Mouse (Mus musculus) G1E (cell line): ENCODE data around the gene Rreb1. TPM values are rescaled to one million over a fixed set of nuclear protein-coding genes. Genes with fewer than 3 reads are reported as not detected.

ENCODE experiments used
- ATAC-seq: 2 replicates; pipeline ENCODE4 v1.8.0; 2016; ENCODE audit warnings: mild to moderate bottlenecking; ENCODE audit not compliant: insufficient number of reproducible peaks, poor library complexity, low FRiP score, severe bottlenecking; ENCODE audit errors: extremely low read depth
- DNase-seq: peaks from one replicate; pipeline ENCODE4 v3.0.0; 2012; ENCODE audit warnings: low spot score
- H3K27me3 ChIP-seq: 2 replicates; pipeline ENCODE4 v1.6.1; 2012; ENCODE audit warnings: mild to moderate bottlenecking, low read length, inconsistent platforms; ENCODE audit not compliant: insufficient read depth
- H3K36me3 ChIP-seq: replicated peaks from 2 replicates; pipeline ENCODE3; 2012; ENCODE audit warnings: mild to moderate bottlenecking, inconsistent platforms
- H3K4me1 ChIP-seq: 2 replicates; pipeline ENCODE4 v1.6.1; 2012; ENCODE audit warnings: low read depth, low read length, inconsistent platforms, mixed read lengths; ENCODE audit not compliant: insufficient read depth
- H3K4me3 ChIP-seq: 2 replicates; pipeline ENCODE4 v1.5.1; 2012; ENCODE audit warnings: low read depth, mild to moderate bottlenecking, inconsistent platforms, low read length, moderate library complexity, mixed read lengths
- H3K9me3 ChIP-seq: replicated peaks from 2 replicates; pipeline ENCODE4 v1.6.1; 2012; ENCODE audit warnings: inconsistent platforms
- CTCF ChIP-seq: IDR thresholded peaks from 2 replicates; pipeline ENCODE4 v1.5.1; 2012; ENCODE audit warnings: low read depth, low read length, inconsistent platforms, mixed read lengths
- GATA1 ChIP-seq: IDR thresholded peaks from 2 replicates; pipeline ENCODE4 v1.6.1; 2012; ENCODE audit warnings: borderline replicate concordance, low read length, inconsistent platforms, mixed read lengths
- GATA2 ChIP-seq: IDR thresholded peaks from 2 replicates; pipeline ENCODE4 v1.6.1; 2012; ENCODE audit warnings: low read depth, low read length, inconsistent platforms, borderline replicate concordance
- POLR2AphosphoS5 ChIP-seq: IDR thresholded peaks from 2 replicates; pipeline ENCODE4 v1.6.1; 2012; ENCODE audit warnings: low read depth, low read length, inconsistent platforms; ENCODE audit not compliant: insufficient replicate concordance
- TAL1 ChIP-seq: conservative IDR thresholded peaks from 2 replicates; pipeline ENCODE4 v1.6.1; 2012; ENCODE audit warnings: low read depth, low read length, inconsistent platforms, mixed read lengths
- polyA plus RNA-seq: library from polyadenylated mRNA; stranded (reverse); fragments of >175 nt; gene quantifications from 2 replicates; pipeline ENCODE4 v1.2.3, GENCODE M21; 2012
- total RNA-seq, 2 experiments: library from RNA; stranded (forward) in 1 of 2; stranded (reverse) in 1 of 2; fragments of 200-1000 nt in 1 of 2; fragments of >200 nt in 1 of 2; fragmentation: Nextera tagmentation in 1 of 2; gene quantifications; 2 replicates each; pipeline ENCODE4 v1.2.3; 2014 to 2017

Gene Rreb1
- total and polyA plus RNA-seq, 3 experiments = 16.8 to 122 (median 87.2) TPM

GRCm38 (mm10) chr13:37777351-37778146 lies 651 bp upstream of the Rreb1 start:
- Histone ChIP-seq H3K4me3 (no peak overlapping the region), H3K4me1 (peaks cover 8% of the 10 kb centered on the region), H3K27me3 (peaks cover 30% of the 10 kb centered on the region), H3K9me3 (no peaks in the 10 kb centered on the region; the same call in 1 of the 2 replicates), H3K36me3 (no peaks in the 10 kb centered on the region)
- TF ChIP-seq TAL1 = no peak
- TF ChIP-seq GATA1 = no peak
- no peak for TF ChIP-seq GATA2
- TF ChIP-seq POLR2AphosphoS5 = no peak
- no peak for TF ChIP-seq CTCF
- ATAC-seq (no peak), DNase-seq (no peak)

GRCm38 (mm10) chr13:37778594-37779231 lies 513 bp downstream of the Rreb1 start:
- H3K9me3 ChIP-seq = no peaks in the 10 kb centered on the region; the same call in 1 of the 2 replicates
- peaks cover 8% of the 10 kb centered on the region for H3K4me1 ChIP-seq
- TF ChIP-seq POLR2AphosphoS5 (no peak), TAL1 (no peak), CTCF (no peak), GATA2 (no peak), GATA1 (no peak)
- ATAC-seq (no peak), DNase-seq (no peak)
- H3K27me3 ChIP-seq = peaks cover 30% of the 10 kb centered on the region
- H3K4me3 ChIP-seq = no peak overlapping the region
- no peaks in the 10 kb centered on the region for H3K36me3 ChIP-seq

DNA sequence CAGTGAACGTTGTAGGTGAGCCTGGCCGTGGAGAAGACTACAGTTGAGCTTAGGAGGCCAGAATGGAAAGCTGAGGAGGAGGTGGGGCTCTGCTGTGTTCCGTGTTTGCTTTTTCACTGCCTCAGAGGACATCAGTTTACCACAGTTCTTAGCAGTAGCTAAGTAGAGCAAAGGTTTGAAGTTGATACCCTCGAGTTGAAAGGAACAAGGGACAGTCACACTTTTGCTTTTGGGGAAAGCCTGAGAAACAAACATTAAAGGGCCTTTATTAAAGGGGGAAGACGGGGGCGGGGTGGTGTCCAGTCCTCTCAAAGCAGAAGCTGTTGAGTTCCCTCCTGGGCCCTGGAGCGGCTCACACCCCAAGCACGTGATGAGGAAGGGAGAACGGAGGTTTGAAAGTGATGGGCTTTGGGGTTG lies 1.1 kb downstream of the Rreb1 start:
- Histone ChIP-seq H3K27me3 (peaks cover 33% of the 10 kb centered on the region), H3K4me1 (peaks cover 11% of the 10 kb centered on the region), H3K9me3 (no peaks in the 10 kb centered on the region; the same call in 1 of the 2 replicates), H3K4me3 (no peak overlapping the region), H3K36me3 (no peaks in the 10 kb centered on the region)
- DNase-seq (no peak), ATAC-seq (no peak)
- TF ChIP-seq POLR2AphosphoS5 (no peak), CTCF (no peak), TAL1 (no peak), GATA2 (no peak), GATA1 (no peak)

GRCm38 (mm10) chr13:37781557-37781956 lies 3.4 kb downstream of the Rreb1 start:
- Histone ChIP-seq H3K9me3 (no peaks in the 10 kb centered on the region; the same call in 1 of the 2 replicates), H3K4me3 (no peak overlapping the region), H3K36me3 (no peaks in the 10 kb centered on the region), H3K4me1 (peaks cover 13% of the 10 kb centered on the region), H3K27me3 (peaks cover 44% of the 10 kb centered on the region)
- TF ChIP-seq CTCF (no peak), GATA1 (no peak), GATA2 (no peak), POLR2AphosphoS5 (no peak), TAL1 (no peak)
- DNase-seq (no peak), ATAC-seq (no peak)

- H3K4me3 ChIP-seq = no peak overlapping the region
- no peaks in the 10 kb centered on the region for H3K36me3 ChIP-seq
- H3K9me3 ChIP-seq = no peaks in the 10 kb centered on the region; the same call in 1 of the 2 replicates
- TF ChIP-seq GATA1 (no peak), CTCF (no peak), POLR2AphosphoS5 (no peak), GATA2 (no peak), TAL1 (no peak)
- peaks cover 13% of the 10 kb centered on the region for H3K4me1 ChIP-seq
- no peak for DNase-seq
- H3K27me3 ChIP-seq = peaks cover 46% of the 10 kb centered on the region
- no peak for ATAC-seq
These were observed 3.9 kb downstream of the Rreb1 start for GRCm38 (mm10) chr13:37782144-37782543.

GRCm38 (mm10) chr13:37783676-37784075 lies 5.5 kb downstream of the Rreb1 start:
- TF ChIP-seq GATA1 = no peak
- no peak overlapping the region for H3K4me3 ChIP-seq
- no peak for DNase-seq
- H3K9me3 ChIP-seq = no peaks in the 10 kb centered on the region
- H3K27me3 ChIP-seq = peaks cover 41% of the 10 kb centered on the region
- H3K4me1 ChIP-seq = peaks cover 12% of the 10 kb centered on the region
- ATAC-seq = no peak
- H3K36me3 ChIP-seq = no peaks in the 10 kb centered on the region
